Mouse (Mus musculus) midbrain, embryonic 15.5 days (tissue): ENCODE data around the gene Hspa5. TPM values are rescaled to one million over a fixed set of nuclear protein-coding genes. Genes with fewer than 3 reads are reported as not detected.
"Not testable (repeated sequence)": the region's sequence is repeated elsewhere in the genome, so short reads cannot be mapped to it uniquely, and the experiment has no call there.

Experiments used
- ATAC-seq: fragments of 200-750 bp; cut with Nextera tagmentation; replicated peaks from 2 replicates; pipeline ENCODE4 v1.8.0; 2017; ENCODE audit warnings: moderate TSS enrichment
- H3K27ac ChIP-seq: fragments of 300-500 bp; sonication (generic); 2 replicates; pipeline ENCODE4 v1.5.1; 2015; ENCODE audit warnings: mild to moderate bottlenecking, inconsistent platforms
- H3K27me3 ChIP-seq: fragments of 300-500 bp; sonication (generic); replicated peaks from 2 replicates; pipeline ENCODE4 v1.6.1; 2015; ENCODE audit warnings: inconsistent platforms
- H3K36me3 ChIP-seq: fragments of 300-500 bp; sonication (generic); replicated peaks from 2 replicates; pipeline ENCODE4 v1.6.1; 2015; ENCODE audit warnings: inconsistent platforms
- H3K4me1 ChIP-seq: fragments of 300-500 bp; sonication (generic); 2 replicates; pipeline ENCODE4 v1.6.1; 2015; ENCODE audit warnings: inconsistent platforms
- H3K4me2 ChIP-seq: fragments of 300-500 bp; sonication (generic); 2 replicates; pipeline ENCODE4 v1.6.1; 2015; ENCODE audit warnings: inconsistent platforms, mild to moderate bottlenecking, moderate library complexity
- H3K4me3 ChIP-seq: fragments of 300-500 bp; sonication (generic); 2 replicates; pipeline ENCODE4 v1.5.1; 2015; ENCODE audit warnings: mild to moderate bottlenecking, inconsistent platforms
- H3K9ac ChIP-seq: fragments of 300-500 bp; sonication (generic); 2 replicates; pipeline ENCODE4 v1.6.1; 2015; ENCODE audit warnings: mild to moderate bottlenecking, inconsistent platforms
- H3K9me3 ChIP-seq: fragments of 300-500 bp; sonication (generic); 2 replicates; pipeline ENCODE4 v1.6.1; 2016; ENCODE audit warnings: inconsistent platforms
- WGBS: fragments of 180-500 bp; shearing (Covaris S2); methylation state at CpG from one replicate; pipeline ENCODE4 v1.1.7; 2015; ENCODE audit warnings: mixed read lengths; 5-methylcytosine and 5-hydroxymethylcytosine counted together
- polyA plus RNA-seq: library from polyadenylated mRNA; unstranded; fragments of >200 nt; fragmentation: Nextera tagmentation; extraction: Ambion mirVana; gene quantifications from 2 replicates; pipeline ENCODE4 v1.2.1, GENCODE M21; 2015

Gene Hspa5
- polyA plus RNA-seq, 1 experiment from 2014 or later: 418 TPM

DNA sequence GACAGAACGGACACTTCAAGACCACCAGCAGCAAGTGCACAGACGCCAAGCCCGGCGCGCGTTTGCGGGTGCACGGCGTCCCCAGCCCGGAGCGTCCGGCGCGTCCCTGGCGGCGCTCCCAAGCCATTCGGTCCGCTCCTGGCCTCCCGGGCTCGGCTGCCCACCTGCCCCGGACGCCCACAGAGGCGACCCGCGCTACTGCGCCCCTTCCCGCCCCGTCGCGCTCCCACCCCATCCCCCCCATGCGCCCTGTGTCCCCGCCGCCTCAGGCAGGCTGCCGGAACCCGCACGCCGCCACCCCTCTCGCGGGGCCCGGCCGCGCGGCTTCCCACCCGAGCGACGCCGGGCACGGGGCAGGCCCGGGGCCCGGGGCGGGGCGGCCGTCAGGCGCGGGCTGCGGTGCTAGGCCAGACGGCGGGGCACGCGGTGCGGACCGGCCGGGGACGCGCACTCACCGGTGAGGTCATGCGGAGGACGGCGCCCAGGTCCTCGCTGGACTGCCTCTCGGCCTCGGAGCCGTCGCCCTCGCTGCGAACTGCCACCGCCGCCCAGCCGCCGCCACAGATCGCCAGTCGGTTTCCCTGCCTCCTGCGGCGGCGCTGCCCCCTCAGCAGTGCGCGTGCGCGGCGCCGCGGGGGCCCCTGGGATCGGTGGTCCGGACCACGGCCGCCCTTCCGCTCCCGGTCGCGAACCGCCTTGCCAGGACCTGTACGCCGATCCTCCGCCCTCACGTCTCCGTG, 17.8 kb upstream of the Hspa5 start:
- Histone ChIP-seq H3K4me1 (peaks cover 27% of the 10 kb centered on the region), H3K27me3 (no peaks in the 10 kb centered on the region), H3K4me3 (peak overlapping the region; percentile 96), H3K36me3 (no peaks in the 10 kb centered on the region), H3K4me2 (peak overlapping the region; percentile 57), H3K27ac (peak overlapping the region; percentile 96), H3K9ac (peak overlapping the region; percentile 98), H3K9me3 (no peaks in the 10 kb centered on the region)
- WGBS: under 1% methylated on average over 80 of the region's 106 CpGs
- ATAC-seq: peak; percentile 96

DNA sequence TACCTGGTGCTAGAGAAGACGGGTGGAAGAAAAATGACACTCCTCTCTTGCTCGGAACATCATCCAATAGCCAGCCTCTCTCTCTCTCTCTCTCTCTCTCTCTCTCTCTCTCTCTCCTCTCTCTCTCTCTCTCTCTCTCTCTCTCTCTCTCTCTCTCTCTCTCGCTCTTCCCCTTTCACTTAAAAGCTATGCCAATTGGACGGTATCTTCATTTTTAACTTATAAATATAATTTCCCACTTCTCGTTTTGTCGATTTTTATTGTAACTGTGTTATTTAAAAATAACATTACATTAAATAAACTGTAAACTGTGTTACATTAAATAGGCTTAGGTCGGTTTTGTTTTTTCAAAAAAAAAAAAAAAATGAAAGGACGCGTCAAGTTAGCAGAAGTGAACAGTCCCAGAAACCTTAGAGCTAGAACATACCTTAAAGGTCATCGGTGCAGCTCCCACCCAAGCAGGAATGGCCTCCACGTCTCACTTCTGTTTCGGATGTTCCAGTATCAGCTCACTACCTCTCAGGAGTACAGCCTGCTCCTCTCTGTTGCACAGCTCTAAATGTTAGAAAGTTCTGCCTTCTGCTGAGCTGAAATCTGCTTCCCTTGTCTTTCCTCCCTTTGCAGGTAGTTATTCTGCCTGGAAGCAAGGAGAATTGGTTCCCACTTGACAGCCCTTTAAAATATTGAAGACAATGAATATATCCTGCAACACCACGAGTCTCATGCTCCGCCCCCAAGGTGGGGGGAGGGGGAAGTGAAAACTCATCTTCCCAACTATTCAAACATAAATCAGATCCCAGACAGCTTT, 17.0 kb upstream of the Hspa5 start, which contains the start of gene Gapvd1:
Gene Gapvd1, minus strand, starts transcription at position 682 of the 808 bp plus-strand sequence.
- H3K9me3 ChIP-seq: no peaks in the 10 kb centered on the region
- no peaks in the 10 kb centered on the region for H3K27me3 ChIP-seq
- ATAC-seq: no peak; the same call in 1 of the 2 replicates
- peak within 1 kb of the TSS; percentile 96 for H3K27ac ChIP-seq
- WGBS: under 1% methylated on average over 13 of the region's 14 CpGs
- H3K4me3 ChIP-seq: peak within 1 kb of the TSS; percentile 96
- no peaks in the 10 kb centered on the region for H3K36me3 ChIP-seq
- H3K4me1 ChIP-seq: peaks cover 27% of the 10 kb centered on the region
- peak within 1 kb of the TSS; percentile 98 for H3K9ac ChIP-seq
- peak within 1 kb of the TSS; percentile 57 for H3K4me2 ChIP-seq

DNA sequence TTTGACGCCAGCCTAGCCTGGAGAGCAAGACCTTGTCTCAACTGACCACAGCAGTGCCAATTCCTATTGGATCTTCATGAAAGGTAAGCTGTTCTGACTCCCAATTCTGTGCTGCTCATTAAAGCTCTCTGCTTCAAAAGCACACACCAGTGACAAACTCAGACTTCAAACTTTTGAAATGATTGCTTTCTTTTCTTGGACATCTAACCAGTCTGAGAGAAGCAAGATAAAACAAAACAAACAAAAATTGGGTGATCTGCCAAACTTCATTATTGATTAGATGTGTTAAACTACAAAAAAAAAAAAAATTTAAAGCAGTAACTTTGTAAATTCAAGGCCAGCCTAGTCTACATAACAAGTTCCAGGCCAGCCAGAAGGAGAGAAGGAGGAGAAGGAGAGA, 14.4 kb upstream of the Hspa5 start:
- Histone ChIP-seq H3K9me3 (no peaks in the 10 kb centered on the region), H3K36me3 (no peaks in the 10 kb centered on the region), H3K4me1 (peaks cover 12% of the 10 kb centered on the region), H3K27me3 (no peaks in the 10 kb centered on the region), H3K4me2 (no peak overlapping the region), H3K27ac (no peak overlapping the region), H3K9ac (no peak overlapping the region), H3K4me3 (no peak overlapping the region)
- 84% methylated on average over 1 of the region's 1 CpGs for WGBS
- no peak for ATAC-seq

DNA sequence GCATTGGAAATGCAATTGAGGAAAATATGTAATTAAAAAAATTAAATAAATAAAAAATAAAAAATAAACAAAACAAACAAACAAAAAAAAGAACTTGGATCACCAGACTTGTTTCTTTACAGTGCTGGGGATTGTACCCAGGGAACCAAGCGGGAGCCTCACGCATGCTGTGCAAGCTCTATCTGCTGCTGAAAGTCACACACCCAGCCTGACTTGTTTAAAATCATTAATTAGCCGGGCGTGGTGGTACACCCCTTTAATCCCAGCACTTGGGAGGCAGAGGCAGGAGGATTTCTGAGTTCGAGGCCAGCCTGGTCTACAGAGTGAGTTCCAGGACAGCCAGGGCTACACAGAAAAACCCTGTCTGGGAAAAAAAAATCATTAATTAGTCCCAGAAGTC, 10.5 kb upstream of the Hspa5 start:
- WGBS: 90% methylated on average over 5 of the region's 5 CpGs
- H3K4me2 ChIP-seq, H3K36me3 ChIP-seq, H3K9ac ChIP-seq, ATAC-seq, H3K4me1 ChIP-seq, H3K9me3 ChIP-seq, H3K27ac ChIP-seq, H3K27me3 ChIP-seq, H3K4me3 ChIP-seq: not testable (repeated sequence)

DNA sequence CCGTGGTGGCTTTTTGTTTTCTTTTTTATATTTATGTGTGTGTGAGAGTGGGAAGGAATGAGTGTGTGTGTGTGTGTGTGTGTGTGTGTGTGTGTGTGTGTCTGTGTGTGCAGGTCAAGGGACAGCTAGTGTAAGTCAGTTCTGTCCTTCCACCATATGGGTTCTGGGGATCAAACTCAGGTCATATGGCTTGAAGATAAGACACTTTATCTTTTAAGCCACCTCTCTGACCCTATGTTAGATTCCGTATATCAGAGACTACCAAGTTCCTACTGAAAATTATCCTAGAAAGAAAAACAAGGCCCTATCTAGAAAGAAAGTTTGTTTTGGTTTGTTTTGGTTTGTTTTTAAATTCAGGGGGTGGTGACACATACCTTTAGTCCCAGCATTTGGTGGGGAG, 9.6 kb upstream of the Hspa5 start:
- H3K9ac ChIP-seq: no peak overlapping the region
- H3K27ac ChIP-seq: no peak overlapping the region
- no peaks in the 10 kb centered on the region for H3K9me3 ChIP-seq
- no peaks in the 10 kb centered on the region for H3K36me3 ChIP-seq
- H3K27me3 ChIP-seq: no peaks in the 10 kb centered on the region
- no peaks in the 10 kb centered on the region for H3K4me1 ChIP-seq
- no peak overlapping the region for H3K4me3 ChIP-seq
- no peak overlapping the region for H3K4me2 ChIP-seq
- no peak for ATAC-seq
- WGBS: 93% methylated on average over 2 of the region's 2 CpGs

DNA sequence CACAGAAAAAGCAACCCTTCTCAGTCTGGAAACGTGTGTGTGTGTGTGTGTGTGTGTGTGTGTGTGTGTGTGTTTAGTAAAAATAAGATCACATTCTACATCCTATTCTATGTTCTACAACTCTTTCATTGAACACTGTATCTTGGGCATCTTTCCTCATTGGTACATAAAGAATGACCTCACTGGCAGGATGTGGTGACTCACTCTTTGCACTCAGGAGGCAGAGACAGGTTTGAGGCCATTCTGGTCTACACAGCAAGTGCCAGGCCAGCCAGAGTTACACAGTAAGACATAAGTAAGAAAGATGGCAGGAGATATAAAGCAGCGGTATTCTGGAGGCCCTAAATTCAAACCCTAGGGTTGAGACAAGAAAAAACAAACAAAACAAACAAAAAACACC, 8.9 kb upstream of the Hspa5 start:
- no peaks in the 10 kb centered on the region for H3K9me3 ChIP-seq
- no peak overlapping the region for H3K4me2 ChIP-seq
- no peak overlapping the region for H3K9ac ChIP-seq
- WGBS: 58% methylated on average over 2 of the region's 2 CpGs
- ATAC-seq: no peak
- no peak overlapping the region for H3K27ac ChIP-seq
- no peaks in the 10 kb centered on the region for H3K27me3 ChIP-seq
- no peaks in the 10 kb centered on the region for H3K36me3 ChIP-seq
- H3K4me3 ChIP-seq: no peak overlapping the region
- H3K4me1 ChIP-seq: no peaks in the 10 kb centered on the region

DNA sequence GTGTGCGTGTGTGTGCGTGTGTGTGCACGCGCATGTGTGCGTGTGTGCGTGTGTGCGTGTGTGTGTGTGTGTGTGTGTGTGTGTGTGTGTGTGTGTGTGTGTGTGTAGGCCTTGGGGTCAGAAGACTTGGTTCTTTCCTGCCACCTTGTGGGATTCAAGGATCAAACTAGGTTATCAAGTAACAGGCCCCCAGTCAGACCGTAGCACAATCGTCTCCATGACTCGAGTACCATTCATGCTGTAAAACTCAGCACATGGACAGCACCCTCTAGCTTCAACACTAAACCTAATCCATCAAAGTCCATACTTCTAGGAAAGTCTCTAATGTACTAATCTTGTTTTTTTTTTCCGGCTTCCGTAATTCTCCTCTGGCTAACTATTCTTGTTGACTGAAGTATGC, 7.0 kb upstream of the Hspa5 start:
- 87% methylated on average over 5 of the region's 12 CpGs for WGBS
- Histone ChIP-seq H3K27me3 (no peaks in the 10 kb centered on the region), H3K4me2 (no peak overlapping the region), H3K9ac (no peak overlapping the region), H3K4me3 (no peak overlapping the region), H3K36me3 (no peaks in the 10 kb centered on the region), H3K9me3 (no peaks in the 10 kb centered on the region), H3K27ac (no peak overlapping the region), H3K4me1 (no peaks in the 10 kb centered on the region)
- ATAC-seq: no peak

DNA sequence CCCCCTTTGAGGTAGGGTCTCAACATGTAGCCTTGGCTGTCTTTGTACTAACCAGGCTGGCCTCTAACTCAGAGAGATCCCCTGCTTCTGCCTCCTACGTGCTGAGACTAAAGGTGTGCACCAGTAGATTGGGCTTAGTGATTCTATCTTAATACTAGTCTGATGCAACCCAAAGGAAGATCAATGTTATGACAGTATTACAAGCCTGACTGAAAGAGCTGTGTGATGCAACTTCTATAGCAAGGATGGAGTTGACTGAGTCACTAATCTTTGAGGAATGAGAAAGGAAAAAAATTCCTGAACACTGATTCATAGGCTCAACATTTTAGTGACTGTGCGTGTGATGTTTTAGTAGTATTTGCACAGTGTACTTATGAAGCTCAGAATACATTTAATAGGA, 1.7 kb upstream of the Hspa5 start:
- Histone ChIP-seq H3K36me3 (peaks cover 17% of the 10 kb centered on the region), H3K9ac (no peak overlapping the region), H3K4me1 (peaks cover 33% of the 10 kb centered on the region), H3K4me2 (peak overlapping the region; percentile 68; the same call in 1 of the 2 replicates), H3K27me3 (no peaks in the 10 kb centered on the region), H3K27ac (no peak overlapping the region), H3K9me3 (no peaks in the 10 kb centered on the region), H3K4me3 (peak overlapping the region; percentile 94; the same call in 1 of the 2 replicates)
- 97% methylated on average over 2 of the region's 2 CpGs for WGBS
- no peak for ATAC-seq

DNA sequence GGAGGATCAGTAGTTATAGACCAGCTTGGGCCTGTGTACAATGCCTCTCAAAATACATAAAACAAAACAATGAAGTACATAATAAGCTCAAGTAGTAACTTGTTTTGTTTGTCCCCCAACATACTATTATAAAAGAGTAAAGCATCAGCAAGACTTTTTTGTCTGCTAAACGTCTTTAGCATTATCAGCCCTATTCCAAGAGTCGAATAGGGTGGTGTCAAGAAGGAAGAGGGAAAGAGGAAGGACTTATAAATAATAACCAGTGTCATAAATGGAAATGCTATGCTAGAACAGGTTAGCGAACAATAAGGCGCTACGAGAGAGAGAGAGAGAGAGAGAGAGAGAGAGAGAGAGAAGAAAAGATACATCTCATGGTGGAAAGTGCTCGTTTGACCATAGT, 819 bp upstream of the Hspa5 start:
- no peak for ATAC-seq
- no peaks in the 10 kb centered on the region for H3K27me3 ChIP-seq
- peak overlapping the region; percentile 89 for H3K9ac ChIP-seq
- H3K4me1 ChIP-seq: peaks cover 41% of the 10 kb centered on the region
- H3K36me3 ChIP-seq: peaks cover 24% of the 10 kb centered on the region
- H3K9me3 ChIP-seq: no peaks in the 10 kb centered on the region
- H3K4me3 ChIP-seq: peak overlapping the region; percentile 94
- H3K27ac ChIP-seq: peak overlapping the region; percentile 94
- 5% methylated on average over 6 of the region's 6 CpGs for WGBS
- peak overlapping the region; percentile 68 for H3K4me2 ChIP-seq

DNA sequence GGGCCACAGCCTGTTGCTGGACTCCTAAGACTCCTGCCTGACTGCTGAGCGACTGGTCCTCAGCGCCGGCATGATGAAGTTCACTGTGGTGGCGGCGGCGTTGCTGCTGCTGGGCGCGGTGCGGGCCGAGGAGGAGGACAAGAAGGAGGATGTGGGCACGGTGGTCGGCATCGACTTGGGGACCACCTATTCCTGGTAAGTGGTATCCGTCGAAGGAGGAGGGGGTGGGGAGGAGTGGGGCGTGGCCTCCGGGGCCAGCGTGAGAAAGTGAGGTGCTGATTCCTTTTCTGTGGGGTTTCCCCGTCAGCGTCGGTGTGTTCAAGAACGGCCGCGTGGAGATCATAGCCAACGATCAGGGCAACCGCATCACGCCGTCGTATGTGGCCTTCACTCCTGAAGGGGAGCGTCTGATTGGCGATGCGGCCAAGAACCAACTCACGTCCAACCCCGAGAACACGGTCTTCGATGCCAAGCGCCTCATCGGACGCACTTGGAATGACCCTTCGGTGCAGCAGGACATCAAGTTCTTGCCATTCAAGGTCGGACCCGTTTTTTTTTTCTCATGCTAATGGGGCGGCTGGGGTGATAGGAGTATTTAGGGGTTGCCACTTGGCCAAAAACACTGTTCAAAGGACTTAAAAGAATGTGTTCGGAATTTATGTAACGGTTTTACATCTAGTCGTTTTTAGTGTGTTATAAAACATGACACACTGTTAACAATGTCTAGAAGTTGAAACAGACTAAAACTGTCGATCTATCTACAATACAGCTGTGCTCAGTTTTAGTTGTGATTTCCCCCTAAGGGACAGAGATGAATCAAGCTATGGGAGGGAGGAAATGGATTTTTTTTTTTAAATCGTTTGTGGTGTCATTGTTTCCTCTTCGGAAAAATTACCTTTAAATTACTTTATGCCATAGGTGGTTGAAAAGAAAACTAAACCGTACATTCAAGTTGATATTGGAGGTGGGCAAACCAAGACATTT, 774 bp downstream of the Hspa5 start:
- WGBS: 3% methylated on average over 50 of the region's 50 CpGs
- Histone ChIP-seq H3K27ac (peak overlapping the region; percentile 87), H3K4me3 (peak overlapping the region; percentile 94), H3K9me3 (no peaks in the 10 kb centered on the region), H3K4me2 (peak overlapping the region; percentile 70), H3K9ac (peak overlapping the region; percentile 88), H3K27me3 (no peaks in the 10 kb centered on the region), H3K36me3 (peaks cover 34% of the 10 kb centered on the region), H3K4me1 (peaks cover 56% of the 10 kb centered on the region)
- ATAC-seq: no peak; the same call in none of the 2 replicates

DNA sequence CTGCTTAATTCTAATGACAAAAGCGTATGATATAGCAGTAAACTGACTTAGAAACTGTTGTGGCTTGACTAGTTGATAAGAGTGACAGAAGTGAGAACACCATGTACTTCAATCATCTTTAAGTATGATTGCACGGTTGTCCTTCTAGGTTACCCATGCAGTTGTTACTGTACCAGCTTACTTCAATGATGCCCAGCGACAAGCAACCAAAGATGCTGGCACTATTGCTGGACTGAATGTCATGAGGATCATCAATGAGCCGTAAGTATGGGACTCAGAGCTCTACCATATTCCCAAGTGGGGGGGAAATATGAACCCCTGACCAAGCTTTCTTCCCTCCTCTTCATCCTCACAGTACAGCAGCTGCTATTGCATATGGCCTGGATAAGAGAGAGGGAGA, 1.9 kb downstream of the Hspa5 start:
- peak overlapping the region; percentile 70 for H3K4me2 ChIP-seq
- H3K27ac ChIP-seq: no peak overlapping the region
- 93% methylated on average over 4 of the region's 4 CpGs for WGBS
- no peak overlapping the region for H3K9ac ChIP-seq
- peaks cover 67% of the 10 kb centered on the region for H3K4me1 ChIP-seq
- H3K9me3 ChIP-seq: no peaks in the 10 kb centered on the region
- H3K4me3 ChIP-seq: peak overlapping the region; percentile 94
- H3K36me3 ChIP-seq: peaks cover 36% of the 10 kb centered on the region
- no peaks in the 10 kb centered on the region for H3K27me3 ChIP-seq
- no peak for ATAC-seq

DNA sequence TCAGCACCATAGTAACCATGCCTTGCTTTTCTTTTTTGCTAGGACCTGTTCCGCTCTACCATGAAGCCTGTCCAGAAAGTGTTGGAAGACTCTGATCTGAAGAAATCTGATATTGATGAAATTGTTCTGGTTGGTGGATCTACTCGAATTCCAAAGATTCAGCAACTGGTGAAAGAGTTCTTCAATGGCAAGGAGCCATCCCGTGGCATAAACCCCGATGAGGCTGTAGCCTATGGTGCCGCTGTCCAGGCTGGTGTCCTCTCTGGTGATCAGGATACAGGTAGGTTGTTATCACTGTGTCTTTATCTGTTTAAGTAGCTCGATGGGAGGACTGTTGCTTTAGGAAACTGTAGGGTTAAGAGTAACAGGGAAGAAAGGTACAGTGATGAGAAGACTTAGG, 2.7 kb downstream of the Hspa5 start:
- H3K9me3 ChIP-seq: no peaks in the 10 kb centered on the region
- peak overlapping the region; percentile 70 for H3K4me2 ChIP-seq
- peaks cover 67% of the 10 kb centered on the region for H3K4me1 ChIP-seq
- no peak overlapping the region for H3K4me3 ChIP-seq
- ATAC-seq: no peak
- H3K36me3 ChIP-seq: peaks cover 44% of the 10 kb centered on the region
- H3K9ac ChIP-seq: no peak overlapping the region
- WGBS: 93% methylated on average over 6 of the region's 6 CpGs
- no peaks in the 10 kb centered on the region for H3K27me3 ChIP-seq
- H3K27ac ChIP-seq: no peak overlapping the region
